Mouse (Mus musculus) urinary bladder, postnatal 25 days (tissue): ENCODE data around the gene Ube2r2.

Experiments
- DNase-seq: peaks from one replicate; pipeline ENCODE4 v3.0.0; 2022; ENCODE audit warnings: low spot score

The Ube2r2 gene

GRCm38 (mm10) chr4:41135711-41136453 lies at the start of gene Ube2r2:
Gene Ube2r2 (plus strand): TSS chr4:41135743.
- peak; percentile 57 for DNase-seq

GRCm38 (mm10) chr4:41086947-41087346 lies 48.6 kb upstream of the Ube2r2 start:
- DNase-seq, result no peak

- DNase-seq, result no peak
Observed at GRCm38 (mm10) chr4:41087459-41088298, 47.9 kb upstream of the Ube2r2 start.

GRCm38 (mm10) chr4:41089189-41089588 lies 46.4 kb upstream of the Ube2r2 start:
- DNase-seq, result no peak

GRCm38 (mm10) chr4:41089705-41090104 lies 45.8 kb upstream of the Ube2r2 start:
- DNase-seq, result no peak

- DNase-seq, result no peak
Observed at GRCm38 (mm10) chr4:41091391-41091790, 44.2 kb upstream of the Ube2r2 start.

- no peak for DNase-seq
Observed at GRCm38 (mm10) chr4:41092958-41093357, 42.6 kb upstream of the Ube2r2 start.

- DNase-seq, result peak; percentile 69
Observed at GRCm38 (mm10) chr4:41094361-41094760, 41.2 kb upstream of the Ube2r2 start.

- DNase-seq, result peak; percentile 63
Observed at GRCm38 (mm10) chr4:41096169-41096568, 39.4 kb upstream of the Ube2r2 start.

GRCm38 (mm10) chr4:41096794-41097193 lies 38.7 kb upstream of the Ube2r2 start:
- no peak for DNase-seq

- DNase-seq, result no peak
Observed at GRCm38 (mm10) chr4:41097381-41097780, 38.2 kb upstream of the Ube2r2 start.

- DNase-seq, result peak; percentile 77
Observed at GRCm38 (mm10) chr4:41097871-41098576, 37.5 kb upstream of the Ube2r2 start, which contains the start of gene Aqp3. Gene Aqp3 (minus strand): TSS chr4:41098183.

- DNase-seq, result no peak
Observed at GRCm38 (mm10) chr4:41098577-41098951, 37.0 kb upstream of the Ube2r2 start.

- DNase-seq, result no peak
Observed at GRCm38 (mm10) chr4:41100986-41101385, 34.6 kb upstream of the Ube2r2 start.

GRCm38 (mm10) chr4:41102901-41103300 lies 32.6 kb upstream of the Ube2r2 start:
- no peak for DNase-seq

GRCm38 (mm10) chr4:41107440-41107839 lies 28.1 kb upstream of the Ube2r2 start:
- no peak for DNase-seq

GRCm38 (mm10) chr4:41108717-41109425 lies 26.7 kb upstream of the Ube2r2 start:
- no peak for DNase-seq

GRCm38 (mm10) chr4:41114358-41115070 lies 21.0 kb upstream of the Ube2r2 start:
- DNase-seq, result no peak

- DNase-seq, result no peak
Observed at GRCm38 (mm10) chr4:41115074-41115473, 20.5 kb upstream of the Ube2r2 start.

- no peak for DNase-seq
Observed at GRCm38 (mm10) chr4:41115793-41116192, 19.8 kb upstream of the Ube2r2 start.

GRCm38 (mm10) chr4:41116817-41117216 lies 18.7 kb upstream of the Ube2r2 start:
- no peak for DNase-seq
